Mouse (Mus musculus): ENCODE data around the gene Esp34. TPM values are rescaled to one million over a fixed set of nuclear protein-coding genes. Genes with fewer than 3 reads are reported as not detected.

Esp34 gene
- polyA plus RNA-seq (2012; rRNA removed) = not detected in 2 replicates

- Histone ChIP-seq H3K27ac (ENCODE audit: insufficient read depth, low read length) (no peak within 1 kb of the TSS), H3K4me1 (ENCODE audit: control insufficient read depth, insufficient read depth, insufficient read length) (no peaks in the 10 kb centered on the region), H3K27me3 (ENCODE audit: control insufficient read depth, insufficient read depth, low read length) (no peaks in the 10 kb centered on the region), H3K4me3 (ENCODE audit: extremely low read depth, insufficient read depth, insufficient read length) (no peak within 1 kb of the TSS), H3K36me3 (ENCODE audit: control insufficient read depth, insufficient read depth, low read length) (no peaks in the 10 kb centered on the region)
- TF ChIP-seq CTCF (IDR thresholded peaks at IDR 0.05; ENCODE audit: extremely low read depth, insufficient read depth, insufficient read length, insufficient replicate concordance) (no peak), POLR2A (IDR thresholded peaks at IDR 0.05; ENCODE audit: low read depth, low read length) (no peak)
- WGBS = 90% methylated on average over 1 of the region's 1 CpGs
- DNase-seq (ENCODE audit: low read depth in 1 of 2, low spot score in 2 of 2) = no peak
These were observed at the start of gene Esp34 for GRCm38 (mm10) chr17:38553892-38554291. Gene Esp34, plus strand, starts transcription at chr17:38554192.

GRCm38 (mm10) chr17:38562527-38562926 lies 8.5 kb downstream of the Esp34 start:
- Histone ChIP-seq H3K4me1 (ENCODE audit: control insufficient read depth, insufficient read depth, insufficient read length) (no peaks in the 10 kb centered on the region), H3K4me3 (ENCODE audit: extremely low read depth, insufficient read depth, insufficient read length) (no peak overlapping the region), H3K36me3 (ENCODE audit: control insufficient read depth, insufficient read depth, low read length) (no peaks in the 10 kb centered on the region), H3K27me3 (ENCODE audit: control insufficient read depth, insufficient read depth, low read length) (no peaks in the 10 kb centered on the region), H3K27ac (ENCODE audit: insufficient read depth, low read length) (no peak overlapping the region)
- WGBS = 72% methylated on average over 5 of the region's 5 CpGs
- TF ChIP-seq POLR2A (IDR thresholded peaks at IDR 0.05; ENCODE audit: low read depth, low read length) = no peak
- TF ChIP-seq CTCF (IDR thresholded peaks at IDR 0.05; ENCODE audit: extremely low read depth, insufficient read depth, insufficient read length, insufficient replicate concordance) = no peak
- no peak for DNase-seq (ENCODE audit: low read depth in 1 of 2, low spot score in 2 of 2)

Other genes with a start within 250 kb of the Esp34 start
- not detected in 2 replicates for gene Olfr137, start 246.6 kb upstream of the Esp34 start, polyA plus RNA-seq (2012; rRNA removed)
- gene Olfr136, start 224.4 kb upstream of the Esp34 start, polyA plus RNA-seq (2012; rRNA removed) = not detected in 2 replicates
- not detected in 2 replicates for gene Esp36, start 134.0 kb upstream of the Esp34 start, polyA plus RNA-seq (2012; rRNA removed)
- gene Esp31, start 85.3 kb downstream of the Esp34 start, polyA plus RNA-seq (2012; rRNA removed) = not detected in 2 replicates

All from spleen, adult 2 months (tissue).